Mouse (Mus musculus) cerebellum, postnatal 25 days (tissue): ENCODE data around the gene Spaca9.

ENCODE experiments used
- DNase-seq, 2 experiments: peaks; one replicate each; pipeline ENCODE4 v3.0.0; 2021; ENCODE audit warnings: mixed read lengths in 2 of 2

Spaca9 gene

GRCm38 (mm10) chr2:28662891-28663290, 36.6 kb downstream of the Spaca9 start:
- no peak for DNase-seq

GRCm38 (mm10) chr2:28656216-28656615, 43.3 kb downstream of the Spaca9 start:
- DNase-seq = no peak

GRCm38 (mm10) chr2:28654295-28654694, 45.2 kb downstream of the Spaca9 start:
- peak in 1 of 2 experiments; percentile 27 for DNase-seq

DNA sequence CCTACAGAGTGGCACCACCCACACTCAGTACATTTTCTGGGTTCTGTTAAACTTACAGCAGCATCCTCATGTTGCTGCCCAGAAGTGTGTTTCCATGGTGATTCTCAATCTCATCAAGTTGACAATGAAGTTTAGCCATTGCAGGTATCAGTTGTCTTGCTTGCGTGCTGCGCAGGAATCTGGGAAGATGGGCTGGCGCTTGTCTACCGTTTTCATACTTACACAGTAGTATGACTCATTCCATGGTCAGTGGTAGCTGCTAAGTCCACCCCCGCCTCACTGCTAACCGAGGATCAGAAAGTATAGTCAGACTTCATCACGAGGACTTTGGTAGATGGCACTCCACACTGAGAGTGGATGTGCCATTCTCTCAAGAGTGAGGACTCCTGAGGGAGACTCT, 46.2 kb downstream of the Spaca9 start:
- DNase-seq = no peak

DNA sequence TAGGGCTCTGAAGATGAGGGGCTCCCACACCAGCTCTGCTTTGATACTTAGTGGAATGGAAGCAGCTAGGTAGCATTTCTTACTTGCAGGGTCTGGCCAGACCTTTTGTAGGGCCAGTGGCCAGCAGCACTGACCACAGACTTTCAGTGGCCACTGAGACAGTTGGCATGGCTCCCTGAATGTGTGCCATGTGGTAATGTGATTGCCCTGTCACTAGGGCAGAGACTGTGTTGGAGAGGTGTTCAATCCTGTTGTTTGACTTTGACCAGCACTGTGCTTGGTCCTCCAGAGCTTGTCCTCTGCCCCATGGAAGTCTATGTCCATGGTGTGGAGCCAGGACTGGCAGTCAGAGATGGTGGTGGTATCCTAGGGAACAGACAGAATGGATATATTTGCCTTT, 49.0 kb downstream of the Spaca9 start:
- peak; percentile 31 to 67 for DNase-seq

GRCm38 (mm10) chr2:28643081-28643480, 56.4 kb downstream of the Spaca9 start:
- DNase-seq = no peak
